Mouse (Mus musculus): ENCODE results near the gene Acod1.

DNA sequence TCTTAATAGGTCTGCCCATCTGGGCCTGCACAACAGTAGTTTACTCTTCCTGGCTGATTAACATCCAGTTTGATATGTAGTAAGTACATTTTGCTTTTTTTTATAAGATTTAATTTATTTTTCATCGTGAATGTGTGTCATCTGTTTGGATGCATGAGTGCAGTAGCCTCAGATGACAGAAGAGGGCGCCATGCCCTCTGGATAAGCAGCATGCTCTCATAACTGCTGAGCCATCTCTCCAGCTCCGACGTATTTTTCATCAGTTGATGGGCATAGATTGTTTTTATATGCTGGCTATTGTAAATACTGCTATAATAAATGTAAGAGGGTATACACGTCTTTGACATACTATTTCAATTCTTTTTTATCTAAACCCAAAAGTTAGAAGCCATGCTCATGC lies 35.0 kb upstream of the Acod1 start:
- no peak for TF ChIP-seq USF1 (IDR thresholded peaks at IDR 0.05; ENCODE audit: low read depth, low read length)
- TF ChIP-seq BHLHE40 (IDR thresholded peaks at IDR 0.05; ENCODE audit: low read depth, low read length) = no peak
- TF ChIP-seq EP300 (IDR thresholded peaks at IDR 0.05; ENCODE audit: low read length) = no peak
- no peak for TF ChIP-seq SIN3A (IDR thresholded peaks at IDR 0.05; ENCODE audit: low read length)
- no peak for TF ChIP-seq MAZ (IDR thresholded peaks at IDR 0.05; ENCODE audit: low read depth, low read length)
- no peak for TF ChIP-seq CHD2 (IDR thresholded peaks at IDR 0.05; ENCODE audit: low read length)
- TF ChIP-seq TBP (conservative IDR thresholded peaks at IDR 0.05; ENCODE audit: low read depth, low read length) = 0 out of 2 replicates have a peak, but pooled peaks have one; percentile 34
- no peak for TF ChIP-seq MXI1 (IDR thresholded peaks at IDR 0.05; ENCODE audit: low read depth, low read length)
- peak; percentile 89 to 98 for TF ChIP-seq CTCF (conservative IDR thresholded peaks at IDR 0.05 in 1 of 2, IDR thresholded peaks at IDR 0.05 in 1 of 2; ENCODE audit: low read depth in 2 of 2, low read length in 2 of 2)
- TF ChIP-seq HCFC1 (IDR thresholded peaks at IDR 0.05; ENCODE audit: low read depth, low read length) = no peak
- 0 out of 2 replicates have a peak, but pooled peaks have one; percentile 30 for TF ChIP-seq TCF12 (IDR thresholded peaks at IDR 0.05; ENCODE audit: low read depth, low read length)
- TF ChIP-seq ZNF384 (IDR thresholded peaks at IDR 0.05; ENCODE audit: low read depth, low read length) = 0 out of 2 replicates have a peak, but pooled peaks have one; percentile 8
- no peak for TF ChIP-seq GABPA (IDR thresholded peaks at IDR 0.05; ENCODE audit: insufficient replicate concordance, low read depth, low read length)

Data from CH12.LX (cell line).